Mouse (Mus musculus) embryonic stem cell, embryonic (primary cell): ENCODE measurements at regions not wholly inside any gene's neighbourhood (a gene's known extent, or its start where the extent isn't known, plus 50 kb on each side); places are given as distances from the start of the nearest gene placed in this dataset.

Experiments
- CTCF ChIA-PET, 4 experiments: fragments of 300-600 bp in 2 of 4; fragments of 350-600 bp in 2 of 4; sonication (Branson Sonifier 250); formaldehyde crosslinking; loops; one replicate each; lab custom pipeline; 2022; ENCODE audit warnings: inconsistent platforms in 2 of 4; lab: Charles Lee
- POLR2A ChIA-PET, 4 experiments: fragments of 300-600 bp in 2 of 4; fragments of 350-600 bp in 2 of 4; sonication (Branson Sonifier 250); formaldehyde crosslinking; loops; one replicate each; lab custom pipeline; 2022; ENCODE audit warnings: antibody characterized with exemption in 4 of 4, inconsistent platforms in 1 of 4; lab: Charles Lee

DNA sequence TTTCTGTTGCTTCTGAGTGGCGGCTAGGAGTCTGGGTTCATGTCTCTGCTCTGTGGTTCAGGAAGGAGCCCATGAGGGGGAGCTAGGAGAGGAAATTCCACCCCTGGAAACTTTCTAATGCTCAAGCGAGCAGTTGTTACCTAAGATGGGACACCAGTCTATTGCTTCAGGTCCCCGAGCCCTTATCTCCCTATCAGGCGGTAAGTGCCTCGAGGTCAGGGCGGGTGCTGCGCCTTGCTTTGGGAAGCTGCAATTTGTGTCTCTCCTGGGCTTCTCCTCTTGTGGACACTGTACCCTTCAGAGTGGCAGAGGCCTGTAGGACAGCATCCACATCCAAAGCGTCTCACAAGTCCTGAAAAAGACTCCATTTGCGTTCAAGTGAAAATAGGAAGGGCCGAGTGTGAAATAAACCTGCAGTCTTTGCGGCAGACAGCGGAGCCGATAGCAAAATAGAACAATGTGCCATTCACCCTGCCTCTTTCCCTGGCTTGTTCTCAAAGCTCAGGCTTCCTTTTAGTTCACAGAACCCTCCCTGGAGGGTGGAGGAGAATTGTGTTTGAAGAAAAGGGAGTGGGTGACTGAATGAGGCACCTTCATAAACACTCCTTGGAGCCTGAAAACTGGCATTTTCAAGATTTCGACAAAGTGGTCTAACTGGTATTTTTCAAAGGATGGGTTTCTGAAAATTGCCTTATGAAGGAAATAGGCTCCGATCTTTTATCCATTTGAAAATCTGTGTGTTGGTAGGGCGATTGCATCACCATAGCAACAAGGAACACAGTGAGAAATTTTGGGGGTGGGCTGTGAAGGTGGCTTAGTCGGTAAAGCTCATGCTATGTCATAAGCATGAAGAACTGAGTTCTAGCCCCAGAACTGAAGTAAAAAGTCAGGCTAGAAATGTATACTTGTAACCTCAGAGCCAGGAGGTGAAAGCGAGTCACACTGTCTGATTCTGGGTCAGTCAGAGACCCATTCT, 87.2 kb upstream of the Cxcr4 start:
- ChIA-PET POLR2A (interaction anchor here in 1 of 4 experiments (0.5 kb wide), 1 partner anchor 573 kb away, joined by 3 read pairs; no protein-coding TSS in a partner anchor), CTCF (no interaction called here)

DNA sequence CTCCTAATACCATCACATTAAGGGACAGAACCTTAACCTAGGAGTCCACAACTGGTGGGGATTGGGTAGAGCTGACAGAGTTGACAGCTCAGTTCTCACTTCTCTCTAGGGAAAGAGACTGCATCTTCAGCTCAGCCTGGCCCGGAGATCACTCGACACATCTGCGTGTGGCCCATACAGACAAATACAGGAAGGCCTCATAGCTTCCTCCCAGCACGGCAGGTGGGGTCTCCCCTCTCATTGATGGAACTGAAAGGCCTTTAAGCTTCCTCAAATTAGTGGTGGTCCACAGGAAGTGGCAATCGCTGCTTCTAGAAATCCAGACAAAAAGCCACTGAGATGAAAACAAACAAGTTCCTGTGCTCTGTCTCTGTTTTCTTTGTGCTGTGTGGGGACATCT, 83.4 kb upstream of the Cxcr4 start:
- POLR2A ChIA-PET = no interaction called here
- CTCF ChIA-PET = no interaction called here

DNA sequence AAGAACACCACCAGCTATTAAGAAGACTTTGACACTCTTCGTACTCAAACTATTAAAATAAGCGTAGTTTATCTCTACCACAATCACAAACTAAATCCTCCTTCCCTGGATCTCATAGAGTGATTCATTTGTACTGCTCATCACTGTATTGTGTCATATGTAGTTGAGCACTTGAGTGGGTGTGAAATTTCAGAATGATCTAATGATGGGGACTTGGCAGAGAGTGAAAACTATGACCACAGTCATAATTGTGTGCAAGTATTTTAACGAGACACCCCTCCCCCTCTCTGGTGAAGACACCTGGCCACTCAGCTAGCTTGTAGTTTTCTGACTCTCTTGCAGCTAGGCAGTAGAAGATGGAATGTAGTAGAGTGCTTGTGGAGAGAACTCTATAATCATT, 80.2 kb upstream of the Cxcr4 start:
- ChIA-PET CTCF (no interaction called here), POLR2A (no interaction called here)

DNA sequence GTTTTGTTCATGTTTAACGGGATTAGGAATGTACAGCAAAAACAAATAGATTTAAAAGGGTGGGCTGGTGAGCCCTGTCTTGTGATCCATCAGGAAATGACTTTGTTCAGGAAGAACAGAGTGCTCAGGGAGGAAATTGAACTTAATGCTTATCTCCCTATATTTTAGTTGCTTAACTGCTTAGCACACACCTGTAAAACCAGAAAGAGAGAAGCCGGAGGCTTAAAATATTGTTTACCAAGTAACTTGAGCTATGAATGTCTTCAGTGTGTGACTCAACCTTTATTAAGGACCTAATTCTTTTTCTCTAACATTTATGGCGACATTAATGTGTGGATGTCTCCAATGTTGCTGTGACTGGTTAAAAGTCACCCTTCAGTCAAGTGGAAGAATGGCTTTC, 79.4 kb upstream of the Cxcr4 start:
- POLR2A ChIA-PET = interaction anchor here in 2 of 4 experiments (0.6 to 1.0 kb wide), 3 partner anchors 23 to 245 kb away, joined by 3 to 7 read pairs (median 4); no protein-coding TSS in a partner anchor
- CTCF ChIA-PET = no interaction called here

DNA sequence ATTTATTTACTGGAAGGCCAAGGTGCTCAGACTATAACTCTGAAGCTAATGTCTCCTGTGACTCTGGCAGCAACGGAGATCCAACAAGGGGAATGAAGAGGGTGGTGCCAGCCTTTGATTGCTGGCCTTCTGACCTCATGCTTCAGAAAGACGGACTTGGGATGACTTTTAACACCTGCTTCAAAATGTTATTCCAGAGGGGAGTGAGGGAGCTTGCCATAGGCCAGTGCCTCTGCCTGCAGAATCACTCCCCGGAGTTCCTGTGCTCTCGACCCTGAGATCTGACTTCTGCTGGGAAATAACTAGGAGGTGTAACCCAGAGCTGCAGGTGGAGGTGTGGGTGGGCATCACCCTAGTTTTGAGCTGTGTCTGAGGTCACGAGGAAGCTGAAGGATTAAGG, 78.9 kb upstream of the Cxcr4 start:
- ChIA-PET POLR2A (interaction anchor here in 2 of 4 experiments (0.6 to 1.0 kb wide), 3 partner anchors 22 to 245 kb away, joined by 3 to 7 read pairs (median 4); no protein-coding TSS in a partner anchor), CTCF (no interaction called here)

DNA sequence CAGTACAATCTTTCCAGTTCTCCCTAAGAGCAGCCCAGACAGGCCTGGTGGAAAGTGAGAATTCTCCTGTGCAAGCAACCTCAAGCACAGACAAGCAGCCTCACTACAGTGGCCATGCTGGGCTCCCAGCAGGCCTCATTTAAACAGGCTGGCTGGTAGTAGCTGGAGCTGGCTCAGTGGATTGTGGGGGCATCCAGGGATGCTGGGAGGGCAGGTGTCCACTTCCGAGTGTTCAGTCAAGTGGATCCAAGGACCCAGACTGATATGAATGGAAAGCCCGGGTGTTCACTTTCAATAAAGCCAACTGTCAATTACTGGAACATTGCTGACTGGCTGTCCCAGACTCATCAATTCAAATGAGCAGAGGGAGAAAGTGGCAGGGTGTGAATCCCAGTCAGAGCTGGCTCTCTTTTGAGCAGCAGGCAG, 77.2 kb upstream of the Cxcr4 start:
- POLR2A ChIA-PET = no interaction called here
- CTCF ChIA-PET = no interaction called here

DNA sequence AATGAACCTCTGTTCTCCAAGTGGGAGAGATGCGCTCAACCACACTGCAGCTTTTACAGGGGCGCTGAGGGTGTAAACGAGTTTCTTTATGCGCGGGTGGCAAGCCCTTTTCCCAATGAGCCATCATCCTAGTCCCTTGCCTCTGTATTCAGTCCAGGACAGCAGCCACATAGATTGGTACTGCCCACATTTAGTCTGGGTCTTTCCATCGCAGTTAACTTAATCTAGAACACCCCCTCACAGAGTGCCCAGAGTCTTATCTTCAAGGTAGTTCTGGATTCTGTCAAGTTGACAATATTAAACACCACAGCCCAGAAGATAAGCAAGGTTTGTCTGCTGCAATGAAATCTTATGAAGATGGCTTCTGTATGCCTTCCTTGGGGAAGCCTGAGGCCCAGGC, 76.6 kb upstream of the Cxcr4 start:
- ChIA-PET POLR2A (no interaction called here), CTCF (no interaction called here)

DNA sequence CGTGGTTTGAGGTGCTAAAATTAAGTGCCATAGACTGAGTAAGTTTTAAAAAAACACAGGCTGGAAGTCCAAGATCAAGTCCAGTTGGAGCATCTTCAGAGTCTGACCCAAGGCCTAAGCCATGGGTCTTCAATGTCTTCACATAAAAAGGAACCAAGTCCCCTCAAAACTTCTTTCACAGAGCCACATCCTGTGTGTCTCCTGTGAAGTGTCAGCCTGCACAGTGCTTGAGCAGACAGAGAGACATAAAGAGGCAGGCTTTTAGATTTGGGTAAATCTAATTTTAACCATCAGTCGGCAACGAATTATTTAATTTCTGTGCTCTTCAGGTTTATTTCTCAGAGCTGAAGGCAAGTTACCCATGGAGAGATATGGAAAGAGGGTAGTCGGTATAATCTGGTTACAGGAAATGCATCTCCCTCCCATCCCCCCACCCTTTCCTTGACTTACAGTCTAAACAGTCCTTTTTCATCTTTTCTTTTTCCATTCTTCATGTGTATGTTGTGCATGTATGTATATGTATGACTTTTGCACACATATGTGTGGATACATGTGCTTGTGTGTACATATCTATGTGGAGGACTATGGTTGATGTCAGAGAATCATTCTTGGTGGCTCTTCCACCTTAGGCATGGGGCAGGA, 75.1 kb upstream of the Cxcr4 start:
- CTCF ChIA-PET = no interaction called here

DNA sequence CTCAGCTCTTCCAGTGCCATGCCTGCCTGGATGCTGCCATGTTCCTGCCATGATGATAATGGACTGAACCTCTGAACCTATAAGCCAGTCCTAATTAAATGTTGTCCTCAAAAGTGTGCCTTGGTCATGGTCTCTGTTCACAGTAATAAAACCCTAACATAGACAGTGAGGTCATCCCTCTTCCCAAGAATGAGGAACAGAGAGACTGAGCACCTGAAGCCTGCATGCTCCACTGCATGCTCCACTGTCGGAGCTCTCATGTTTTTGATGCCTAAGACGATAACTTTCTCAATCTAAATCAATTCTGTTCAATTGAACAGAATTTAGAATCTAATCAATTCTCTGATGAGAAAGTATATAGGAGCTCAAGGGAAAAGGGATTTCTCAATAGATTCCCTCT, 71.1 kb upstream of the Cxcr4 start:
- CTCF ChIA-PET = no interaction called here

More for the DNA sequence above, 75.1 kb upstream of the Cxcr4 start:
- POLR2A ChIA-PET = no interaction called here

DNA sequence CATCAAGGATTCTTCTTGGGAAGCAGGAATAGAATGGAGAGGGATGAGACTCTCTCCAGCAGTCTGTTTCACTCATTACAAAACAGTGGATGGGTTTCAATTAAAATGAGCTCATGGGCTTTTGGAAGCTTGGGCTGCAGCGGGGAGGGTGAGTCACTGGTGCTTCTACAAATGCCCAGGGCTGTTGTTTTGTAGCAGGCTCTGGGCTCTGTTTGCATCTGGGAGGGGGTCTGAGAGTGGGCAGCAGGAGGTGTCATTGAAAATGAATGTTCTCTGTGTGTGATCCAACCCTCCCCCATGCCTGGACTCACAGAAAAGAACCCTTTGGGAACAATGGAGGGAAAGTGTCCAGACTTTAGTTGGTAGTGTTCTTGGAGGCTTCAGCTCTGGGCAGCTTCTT, 67.8 kb upstream of the Cxcr4 start:
- POLR2A ChIA-PET = no interaction called here

More for the DNA sequence above, 71.1 kb upstream of the Cxcr4 start:
- POLR2A ChIA-PET = no interaction called here

DNA sequence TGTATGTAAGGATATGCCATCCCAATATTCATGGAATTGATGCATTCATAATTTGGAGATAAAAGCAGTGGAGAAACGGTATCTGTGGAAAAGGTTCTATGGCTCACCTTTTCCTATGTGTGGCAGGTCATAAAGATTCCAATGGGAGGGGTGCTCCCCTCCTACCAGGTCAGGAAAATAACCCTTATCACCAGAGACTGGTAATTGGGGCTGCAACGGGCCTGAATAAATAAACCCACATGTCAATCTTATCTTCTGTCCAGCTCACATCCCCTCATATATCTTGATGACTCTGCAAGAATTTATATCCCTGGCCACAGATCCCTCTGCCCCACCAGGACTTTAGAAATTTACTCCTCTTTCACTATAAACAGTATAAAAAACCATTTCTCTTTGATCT, 66.7 kb upstream of the Cxcr4 start:
- ChIA-PET POLR2A (interaction anchor here in 1 of 4 experiments (0.7 kb wide), 1 partner anchor 24 kb away, joined by 3 read pairs; no protein-coding TSS in a partner anchor), CTCF (no interaction called here)

More for the DNA sequence above, 67.8 kb upstream of the Cxcr4 start:
- CTCF ChIA-PET = no interaction called here

DNA sequence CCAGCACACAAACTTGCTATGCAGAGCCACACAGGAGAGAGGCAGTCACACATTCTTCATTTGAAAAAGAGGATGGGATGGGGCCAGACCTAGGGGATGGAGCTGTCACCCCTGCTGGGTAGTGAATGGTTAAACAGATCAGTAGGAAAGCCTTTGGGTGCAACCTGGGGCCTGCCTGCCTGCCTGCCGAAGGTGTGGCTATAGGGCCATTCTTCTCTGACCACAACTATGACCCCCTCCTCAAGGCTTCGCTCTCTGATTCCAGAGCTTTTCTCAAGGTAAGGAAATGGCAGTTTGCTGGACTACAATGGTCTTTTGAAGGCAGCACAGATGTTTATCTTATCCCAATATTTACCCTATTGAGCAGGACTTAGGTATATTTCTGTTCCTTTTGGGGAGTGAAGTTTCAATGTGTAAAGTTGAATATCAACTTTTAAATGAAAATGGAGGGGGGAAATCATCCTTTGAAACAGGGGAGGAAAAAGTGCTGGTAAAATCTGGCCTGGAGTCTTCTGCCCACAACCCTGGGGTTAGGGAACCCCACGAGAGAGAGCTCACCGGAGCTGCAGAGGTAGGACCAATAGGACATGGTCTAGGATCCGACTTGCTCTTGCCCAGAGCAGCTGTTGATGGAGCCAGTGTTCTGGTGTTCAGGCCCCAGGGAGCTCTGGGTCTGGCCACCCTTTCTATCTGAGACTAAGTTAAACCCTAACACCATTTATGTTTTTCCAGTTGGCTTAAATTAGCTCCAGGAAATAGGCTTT, 62.2 kb upstream of the Cxcr4 start:
- CTCF ChIA-PET = no interaction called here
- POLR2A ChIA-PET = interaction anchor here in 2 of 4 experiments (0.6 to 1.3 kb wide), 3 partner anchors 10 to 206 kb away, joined by 3 read pairs; no protein-coding TSS in a partner anchor

DNA sequence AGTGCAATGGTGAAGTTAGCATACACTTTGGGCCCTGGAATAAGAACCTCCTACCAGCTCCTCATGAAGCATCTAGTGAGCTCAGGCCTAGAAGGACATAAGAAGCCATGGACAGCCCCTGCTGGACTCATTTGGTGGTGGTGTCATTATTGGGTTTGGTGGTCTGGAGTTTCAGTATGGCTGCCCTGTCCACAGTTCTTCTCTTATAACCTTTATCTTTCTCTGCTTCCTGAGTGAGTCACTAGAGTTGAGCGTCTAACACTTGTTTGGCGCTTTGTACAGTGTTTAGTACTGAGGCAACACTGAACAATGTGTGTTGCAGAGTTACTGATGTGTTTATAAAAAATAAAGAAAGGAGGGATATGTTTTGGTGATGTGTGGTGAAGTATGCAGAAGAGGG, 58.5 kb upstream of the Cxcr4 start:
- ChIA-PET POLR2A (no interaction called here), CTCF (no interaction called here)

DNA sequence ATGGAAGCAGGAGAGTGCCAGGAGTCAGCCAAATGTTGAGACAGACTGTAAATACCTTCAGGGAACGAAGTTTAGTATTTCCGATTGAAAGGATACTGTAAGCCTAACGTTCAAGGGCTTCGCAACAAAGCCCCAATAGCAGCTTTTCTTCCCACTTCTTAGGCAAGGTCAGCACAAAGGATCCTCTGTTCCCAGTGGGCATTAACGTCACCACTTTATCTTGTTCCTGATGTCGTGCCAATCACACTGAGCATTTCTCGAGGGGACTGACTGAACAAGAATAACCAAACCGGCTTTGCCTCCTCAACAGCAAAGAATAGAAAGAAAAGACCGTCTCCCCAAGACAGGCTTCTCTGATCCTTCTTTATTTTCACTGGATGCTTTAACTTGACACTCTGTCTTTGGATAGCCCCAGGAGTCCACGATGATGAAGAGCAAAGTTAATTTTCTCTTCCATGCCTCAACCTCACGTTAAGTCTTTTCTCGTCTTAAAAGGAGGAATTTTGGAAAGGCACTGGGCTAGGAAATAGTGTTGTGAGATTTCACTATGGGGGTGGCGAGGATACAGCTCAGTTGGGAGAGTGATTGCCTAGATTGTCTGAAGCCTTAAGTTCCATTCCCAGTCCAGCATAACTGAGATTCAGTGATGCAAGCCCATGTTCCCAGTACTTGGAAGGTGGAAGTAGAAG, 57.5 kb upstream of the Cxcr4 start:
- POLR2A ChIA-PET = interaction anchor here in 1 of 4 experiments (0.8 kb wide), 1 partner anchor 22 kb away, joined by 3 read pairs; no protein-coding TSS in a partner anchor
- CTCF ChIA-PET = no interaction called here

DNA sequence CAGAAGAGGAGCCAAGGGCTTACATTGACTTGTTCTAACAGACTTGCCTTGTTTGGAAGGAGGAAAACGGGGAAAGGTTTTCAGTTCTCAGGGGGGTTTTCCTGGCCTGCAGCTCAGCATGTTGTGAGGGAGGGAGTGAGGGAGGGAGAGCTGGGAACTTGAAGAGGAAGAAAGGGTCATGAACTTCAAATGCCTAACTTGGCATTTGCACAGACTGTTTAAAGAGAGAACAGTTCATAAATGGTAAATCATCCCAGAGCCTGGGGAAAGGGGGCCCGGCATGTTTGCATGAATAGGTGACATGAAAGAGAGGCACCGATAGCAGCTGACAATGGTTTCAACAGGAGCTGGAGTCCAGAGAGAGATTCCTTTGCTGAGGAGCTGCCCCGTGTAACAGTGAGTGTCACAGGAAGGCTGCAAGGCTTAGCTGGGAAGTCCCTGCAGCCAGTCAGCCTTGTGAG, 51.3 kb upstream of the Cxcr4 start:
- CTCF ChIA-PET = no interaction called here
- POLR2A ChIA-PET = no interaction called here

DNA sequence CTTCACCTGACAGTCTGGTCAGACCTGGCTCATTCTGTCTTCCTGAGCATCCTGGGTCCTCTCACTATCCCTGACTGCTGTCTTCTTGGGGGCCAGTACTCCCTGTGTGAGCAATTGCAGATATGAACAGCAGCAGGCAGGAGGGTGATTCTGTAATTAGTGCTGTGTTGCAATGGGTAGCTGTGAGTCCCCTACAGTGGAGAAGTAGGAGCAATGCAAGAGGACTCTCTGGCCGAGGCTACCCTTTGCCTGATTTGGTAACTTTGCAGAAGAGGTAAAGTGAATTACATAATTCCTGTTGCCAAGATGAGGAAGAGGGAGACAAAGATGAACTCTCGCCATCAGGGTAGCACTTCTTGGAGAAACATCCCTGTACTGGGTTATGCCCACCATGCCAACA, 50.1 kb upstream of the Cxcr4 start:
- POLR2A ChIA-PET = no interaction called here
- CTCF ChIA-PET = no interaction called here
